Mouse (Mus musculus) CD4-positive, CD25-positive, alpha-beta regulatory T cell, adult 4 months (primary cell): ENCODE measurements around the gene Haus7. TPM values are rescaled to one million over a fixed set of nuclear protein-coding genes. Genes with fewer than 3 reads are reported as not detected.
A peak's percentile ranks its signal among the peaks of the same experiment; 100 is the strongest.

Experiments
- ATAC-seq: one replicate; pipeline ENCODE4 v1.8.0; 2017
- polyA plus RNA-seq, 2 experiments: library from polyadenylated mRNA; unstranded; fragments of 100-300 nt; shearing (Covaris generic); gene quantifications; one replicate each; pipeline ENCODE4 v1.2.1; 2017

The Haus7 gene
- polyA plus RNA-seq, result 10 to 100 TPM; 23.5 to 27.7 TPM

DNA sequence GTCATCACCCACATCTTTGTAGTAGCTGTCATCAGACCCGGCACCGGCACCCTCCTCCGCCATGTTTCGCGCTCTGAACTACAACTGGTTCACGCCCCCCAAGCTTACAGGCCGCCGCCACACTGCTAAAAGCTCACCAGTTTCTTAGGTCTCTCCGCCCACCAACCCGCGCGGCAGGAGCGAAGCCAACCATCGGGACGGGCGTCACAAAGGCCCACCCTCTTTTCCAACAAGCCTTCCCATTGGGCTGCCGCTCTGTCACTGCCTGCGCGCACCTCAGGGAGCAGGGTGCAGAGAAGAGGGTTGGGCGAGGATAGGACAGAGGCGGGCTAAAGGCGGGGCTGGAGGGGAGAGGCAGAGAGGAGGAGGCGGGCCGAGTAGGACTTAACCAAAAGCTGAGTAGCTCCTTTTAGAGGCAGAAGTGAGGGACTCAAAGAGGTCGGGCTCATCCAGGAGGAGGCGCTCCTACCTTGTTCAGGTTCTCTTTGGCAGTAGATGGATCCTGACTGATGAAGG lies at the start of gene Haus7:
Gene Haus7 (minus strand): TSS at position 168 of the 516 bp plus-strand sequence.
- ATAC-seq, result peak; percentile 98

DNA sequence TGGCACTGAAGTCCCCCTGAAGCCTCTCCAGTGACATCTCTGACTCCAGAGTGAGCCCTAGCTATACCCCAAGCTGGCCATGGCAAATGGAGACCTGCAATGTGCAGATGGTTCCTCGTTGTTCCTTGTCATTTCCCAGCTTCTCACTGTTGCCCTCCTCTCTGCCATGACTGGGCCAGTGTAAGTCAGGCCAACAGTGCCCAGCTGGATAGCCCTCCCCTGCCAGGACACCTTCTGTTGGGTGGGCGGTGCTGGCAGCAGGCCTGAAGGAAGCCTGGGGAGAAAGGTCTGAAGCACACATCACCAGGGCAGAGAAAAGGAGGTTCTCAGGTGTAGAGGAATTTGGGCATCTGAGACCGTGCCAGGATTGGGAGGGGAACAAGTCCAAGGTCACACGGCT lies 47.7 kb upstream of the Haus7 start:
- no peak for ATAC-seq

DNA sequence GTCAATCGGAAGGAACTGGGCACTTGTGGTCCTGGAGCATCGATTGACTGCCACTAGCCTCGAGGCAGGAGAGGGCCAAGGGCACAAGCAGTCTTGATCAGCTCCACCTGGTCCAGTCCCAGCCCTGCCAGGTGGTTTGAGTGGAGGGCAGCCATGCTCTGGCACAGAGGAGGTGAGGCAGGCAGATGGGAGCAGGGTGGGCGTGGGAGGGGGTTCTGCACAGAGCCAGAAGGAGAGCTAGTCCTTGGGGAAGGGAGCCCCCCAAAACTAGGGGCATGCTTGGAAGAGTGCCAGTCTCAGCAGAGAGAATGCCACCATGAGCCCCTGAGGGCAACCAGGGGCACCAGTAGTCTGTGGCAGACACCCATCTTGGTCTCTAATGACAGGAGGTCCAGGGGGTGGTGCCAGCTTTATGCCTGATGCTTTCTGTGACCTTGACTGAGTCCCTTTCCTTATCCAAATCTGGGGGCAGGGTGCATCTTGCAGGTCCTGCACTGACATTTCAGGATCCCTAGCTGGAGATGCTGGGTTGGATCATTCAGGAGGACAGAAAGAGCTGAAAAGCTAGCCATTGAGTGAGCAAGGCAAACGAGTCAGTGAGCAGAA lies 46.4 kb upstream of the Haus7 start:
- no peak for ATAC-seq

DNA sequence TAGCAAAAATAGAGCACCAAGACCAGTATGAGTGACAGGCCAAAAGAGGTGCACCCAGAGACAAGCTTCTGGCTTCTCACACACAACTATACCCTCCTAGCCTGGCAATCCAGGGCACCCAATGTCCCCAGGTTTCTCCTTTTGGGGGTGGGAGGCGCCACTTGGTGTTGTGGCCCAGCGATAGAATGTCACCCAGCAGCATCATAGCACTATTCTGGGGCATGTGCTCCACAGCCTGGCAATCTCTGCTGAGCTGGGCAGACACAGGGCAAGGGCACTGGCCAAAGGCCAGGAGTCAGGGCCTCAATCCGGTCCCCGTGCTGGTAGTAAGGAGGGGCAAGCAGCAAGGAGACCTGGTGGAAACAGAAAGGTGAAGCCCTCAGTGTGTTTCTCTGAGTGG lies 37.9 kb upstream of the Haus7 start:
- ATAC-seq, result no peak

DNA sequence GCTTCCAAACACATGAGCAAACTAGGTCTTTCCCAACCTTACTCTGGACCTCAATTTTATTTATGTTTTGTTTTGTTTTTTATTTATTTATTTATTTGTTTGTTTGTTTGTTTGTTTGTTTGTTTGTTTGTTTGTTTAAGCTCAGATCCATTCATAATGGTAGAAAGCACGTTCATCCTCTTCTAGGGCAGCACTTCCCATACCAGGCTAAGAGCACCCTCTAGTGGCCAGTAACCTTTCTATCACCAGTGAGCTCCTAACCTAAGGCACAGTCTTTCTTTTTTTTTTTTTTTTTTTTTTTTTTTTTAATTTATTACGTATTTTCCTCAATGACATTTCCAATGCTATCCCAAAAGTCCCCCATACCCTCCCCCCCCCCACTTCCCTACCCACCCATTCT lies 34.7 kb upstream of the Haus7 start:
- peak; percentile 89 for ATAC-seq

DNA sequence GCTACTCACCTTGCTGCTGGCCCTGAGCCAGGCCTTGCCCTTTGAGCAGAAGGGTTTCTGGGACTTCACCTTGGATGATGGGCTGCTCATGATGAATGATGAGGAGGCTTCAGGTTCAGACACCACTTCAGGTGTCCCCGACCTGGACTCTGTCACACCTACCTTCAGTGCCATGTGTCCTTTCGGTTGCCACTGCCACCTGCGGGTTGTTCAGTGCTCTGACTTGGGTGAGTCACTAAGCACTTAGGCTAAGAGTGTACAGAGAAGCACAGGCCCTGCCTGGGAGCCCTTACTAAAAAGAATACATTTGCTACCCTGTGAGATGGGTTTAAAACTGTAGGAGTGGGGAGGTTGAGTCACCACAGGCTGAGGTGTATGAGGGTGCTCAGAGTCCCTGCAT lies 32.0 kb upstream of the Haus7 start:
- ATAC-seq, result no peak

DNA sequence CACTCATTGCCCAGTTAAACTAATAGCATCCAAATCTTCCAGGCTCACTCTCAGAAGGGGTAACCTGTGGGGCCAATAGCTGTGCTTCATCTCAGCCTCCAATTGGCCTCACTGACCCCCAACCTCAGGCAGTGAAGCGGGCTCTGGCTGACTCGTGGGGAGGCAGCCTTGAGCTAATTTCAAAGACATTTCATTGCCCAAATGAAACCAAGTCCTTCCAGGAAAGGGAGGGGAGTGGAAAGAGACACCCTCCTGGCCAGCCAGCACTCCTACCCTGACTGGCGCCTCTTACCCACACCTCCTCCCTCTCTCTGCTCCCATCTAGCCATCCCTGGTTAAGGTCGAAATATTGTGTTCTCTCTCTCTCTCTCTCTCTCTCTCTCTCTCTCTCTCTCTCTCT lies 31.3 kb upstream of the Haus7 start:
- ATAC-seq, result no peak

DNA sequence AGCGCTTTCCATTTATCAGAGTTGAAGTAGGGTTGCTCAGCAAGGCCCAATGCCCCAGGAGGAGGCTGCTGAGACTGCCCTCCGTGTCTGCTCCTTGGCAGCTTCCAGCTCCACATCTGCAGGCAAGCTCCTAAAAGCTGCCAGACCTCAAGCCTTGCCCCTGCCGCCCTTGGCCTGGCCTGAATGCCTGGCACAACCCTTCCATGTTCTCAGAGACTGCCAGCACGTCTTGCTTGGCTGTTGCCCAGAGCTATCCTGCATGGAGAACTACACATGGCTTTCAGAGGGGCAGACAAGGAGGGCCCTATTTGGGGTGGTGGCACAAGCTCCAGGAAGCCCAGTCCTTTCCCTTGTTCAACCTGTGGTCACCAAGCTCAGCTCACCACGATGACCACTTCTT lies 28.1 kb upstream of the Haus7 start:
- no peak for ATAC-seq

DNA sequence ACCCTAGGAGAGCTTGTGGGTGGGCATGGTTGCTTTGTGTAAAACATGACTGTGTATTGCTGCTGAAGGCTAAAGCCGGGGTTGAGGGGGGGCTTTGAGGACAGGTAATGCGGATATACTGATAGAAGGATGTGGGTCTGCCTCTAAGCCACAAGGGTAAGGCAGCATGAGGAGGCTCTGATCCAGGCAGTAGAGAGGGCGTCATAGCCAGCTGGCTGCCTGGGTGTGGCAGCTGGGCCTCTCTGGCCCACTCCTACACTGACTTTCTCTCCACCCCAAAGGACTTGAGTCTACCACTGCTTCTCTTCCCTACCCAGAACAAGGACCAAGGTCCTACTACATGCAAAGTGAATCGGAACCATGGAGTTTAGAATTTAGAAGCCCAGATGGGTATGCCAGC lies 26.0 kb upstream of the Haus7 start:
- no peak for ATAC-seq

DNA sequence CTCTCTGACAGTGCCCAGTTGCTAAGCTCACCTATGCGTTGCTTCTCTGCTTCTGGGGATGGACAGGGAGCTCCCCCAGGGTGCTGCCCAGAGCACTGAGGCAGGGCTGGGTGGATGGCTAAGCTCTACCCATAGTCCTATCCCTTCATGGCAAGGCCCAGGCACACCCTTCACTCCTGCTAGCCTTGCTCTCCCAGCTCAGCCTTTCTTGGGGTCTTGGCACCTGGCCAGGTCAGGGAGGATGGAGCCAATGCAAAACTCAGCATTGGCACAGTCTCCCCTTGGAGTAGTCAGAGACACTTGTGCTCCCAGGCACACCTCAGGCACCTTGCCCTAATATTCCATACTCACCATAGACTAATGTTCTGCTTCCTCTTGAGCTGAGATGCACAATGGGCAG lies 25.2 kb upstream of the Haus7 start:
- no peak for ATAC-seq

DNA sequence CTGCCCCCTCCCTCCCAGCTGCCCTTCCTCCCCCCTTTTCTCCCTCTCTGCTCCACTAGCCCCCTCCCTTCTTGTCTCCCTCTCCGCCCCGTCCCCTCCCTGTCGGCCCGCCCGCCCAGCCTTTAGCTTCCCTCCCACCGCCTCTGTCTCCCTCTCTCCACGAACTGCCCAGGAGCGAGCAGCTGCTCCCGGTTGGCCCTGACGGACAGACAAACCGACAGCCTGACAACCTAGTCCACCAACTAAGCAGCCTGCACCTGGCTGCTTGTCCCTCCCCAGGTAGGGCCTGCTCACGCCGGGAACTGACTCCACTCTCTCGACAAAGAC lies 24.6 kb upstream of the Haus7 start, which contains the start of gene Bgn:
Gene Bgn (plus strand): TSS at position 119 of the 327 bp plus-strand sequence.
- no peak for ATAC-seq

DNA sequence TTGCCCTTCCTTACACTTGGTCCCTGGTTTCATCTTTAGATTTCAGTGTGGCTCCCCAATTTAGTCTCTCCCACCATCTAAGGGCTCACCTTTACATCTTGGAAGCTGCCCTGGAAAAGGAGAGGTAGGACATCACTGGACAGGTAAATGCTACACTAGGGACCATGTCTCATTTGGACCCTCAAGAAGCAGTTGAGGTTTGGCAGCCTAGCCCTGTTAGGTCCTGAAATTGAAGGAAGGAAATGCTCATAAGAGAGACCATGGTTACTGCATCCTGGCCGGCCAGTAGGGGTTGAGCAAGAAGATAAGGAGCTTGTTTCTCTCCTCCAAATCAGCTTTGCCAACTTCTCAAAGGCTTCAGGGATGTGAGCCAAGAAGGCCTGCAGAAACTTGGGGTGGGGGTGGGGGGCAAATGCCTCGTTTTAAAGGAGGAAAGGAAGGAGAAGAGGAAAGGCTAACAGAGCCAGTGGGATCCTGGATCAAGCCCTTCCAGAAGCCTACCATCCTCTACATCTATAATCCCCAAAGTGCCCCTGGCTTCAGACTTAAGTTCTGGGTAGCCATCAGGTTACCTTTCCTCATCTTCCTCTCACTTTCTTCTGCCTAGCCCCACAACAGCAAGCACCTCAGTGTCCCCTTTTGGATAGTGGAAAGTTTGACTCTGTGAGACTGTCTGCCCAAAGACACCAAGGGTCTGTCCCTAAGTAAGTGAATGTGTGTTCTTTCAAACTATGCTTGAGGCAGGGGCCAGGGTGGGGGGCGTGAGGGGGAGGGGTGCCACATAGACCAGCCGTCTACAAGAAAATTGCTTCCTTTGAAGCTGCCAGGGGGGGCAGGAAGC lies 24.0 kb upstream of the Haus7 start:
- ATAC-seq, result no peak

DNA sequence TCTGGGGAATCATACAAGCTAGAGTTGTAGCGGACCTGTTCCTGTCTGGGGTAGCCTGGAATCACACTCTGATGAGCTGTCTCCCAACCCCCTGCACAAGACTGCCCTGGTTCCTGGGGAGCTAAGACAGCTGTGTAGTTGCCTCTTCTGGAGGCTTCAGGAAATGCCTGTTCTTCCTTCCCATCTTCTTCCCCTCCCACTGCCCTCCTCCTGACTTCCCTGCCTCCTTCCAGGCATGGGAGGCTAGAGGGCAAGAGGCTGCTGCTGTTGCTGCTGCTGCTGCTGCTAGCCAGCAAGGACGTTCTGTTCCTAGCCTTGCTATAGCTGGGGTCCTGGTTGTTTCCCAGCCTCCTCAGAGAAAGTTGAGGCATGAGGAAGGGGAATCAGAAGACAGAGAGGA lies 21.5 kb upstream of the Haus7 start:
- ATAC-seq, result no peak

DNA sequence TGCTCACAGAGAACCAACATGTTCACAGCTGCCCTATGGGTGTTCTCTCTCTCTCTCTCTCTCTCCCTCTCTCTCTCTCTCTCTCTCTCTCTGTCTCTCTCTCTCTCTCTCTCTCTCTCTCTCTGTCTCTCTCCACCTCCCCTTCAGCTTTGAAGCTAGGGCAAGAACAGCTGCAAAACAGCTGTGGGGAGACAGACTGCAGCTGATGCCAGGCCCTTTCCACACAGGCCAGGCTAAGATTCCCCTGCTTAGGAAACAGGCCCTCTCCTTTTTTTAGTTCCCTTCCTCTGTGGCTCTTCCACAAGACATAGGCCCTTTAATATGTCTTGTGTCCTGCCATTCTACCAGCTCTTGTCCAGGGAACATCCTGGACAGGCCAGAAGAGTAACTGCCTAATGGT lies 20.8 kb upstream of the Haus7 start:
- ATAC-seq, result no peak

DNA sequence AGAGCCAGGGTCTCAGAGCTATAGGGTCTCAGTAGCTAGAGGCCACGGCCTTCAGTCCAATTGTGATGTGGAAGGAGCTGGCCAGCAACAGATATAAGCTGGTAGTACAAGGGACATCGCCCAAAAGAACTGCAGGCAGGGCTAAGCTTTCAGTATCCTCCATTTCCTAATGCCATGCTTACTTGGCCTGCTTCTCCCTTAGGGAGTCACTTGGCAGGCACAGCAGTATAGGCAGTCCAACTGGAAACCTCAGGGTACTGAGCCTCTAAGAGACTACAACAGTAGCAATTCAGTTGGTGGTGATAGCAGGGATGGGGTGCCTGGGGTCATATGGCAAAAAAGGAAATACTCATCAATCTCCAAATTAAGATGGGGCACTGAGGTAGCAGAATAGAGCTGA lies 18.7 kb upstream of the Haus7 start:
- ATAC-seq, result no peak

DNA sequence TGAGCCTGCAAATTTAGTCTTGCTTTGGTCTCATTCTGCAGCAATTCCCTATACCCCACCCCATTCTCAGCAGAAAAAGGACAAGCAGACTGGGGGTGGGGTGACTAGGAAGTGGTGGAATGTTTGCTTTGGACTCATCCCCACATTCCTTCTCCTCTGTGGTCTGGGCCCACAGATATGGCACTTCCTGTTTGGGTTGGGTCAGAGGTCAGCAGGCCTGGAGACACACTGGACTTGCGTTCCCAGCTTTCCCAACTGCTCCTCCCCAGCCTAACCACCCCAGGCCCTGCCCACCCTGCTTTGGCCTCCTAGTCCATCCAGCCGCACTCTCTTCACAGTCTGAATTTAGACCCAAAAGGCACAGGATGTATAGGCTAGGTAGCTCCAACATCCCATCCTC lies 17.8 kb upstream of the Haus7 start:
- ATAC-seq, result no peak

DNA sequence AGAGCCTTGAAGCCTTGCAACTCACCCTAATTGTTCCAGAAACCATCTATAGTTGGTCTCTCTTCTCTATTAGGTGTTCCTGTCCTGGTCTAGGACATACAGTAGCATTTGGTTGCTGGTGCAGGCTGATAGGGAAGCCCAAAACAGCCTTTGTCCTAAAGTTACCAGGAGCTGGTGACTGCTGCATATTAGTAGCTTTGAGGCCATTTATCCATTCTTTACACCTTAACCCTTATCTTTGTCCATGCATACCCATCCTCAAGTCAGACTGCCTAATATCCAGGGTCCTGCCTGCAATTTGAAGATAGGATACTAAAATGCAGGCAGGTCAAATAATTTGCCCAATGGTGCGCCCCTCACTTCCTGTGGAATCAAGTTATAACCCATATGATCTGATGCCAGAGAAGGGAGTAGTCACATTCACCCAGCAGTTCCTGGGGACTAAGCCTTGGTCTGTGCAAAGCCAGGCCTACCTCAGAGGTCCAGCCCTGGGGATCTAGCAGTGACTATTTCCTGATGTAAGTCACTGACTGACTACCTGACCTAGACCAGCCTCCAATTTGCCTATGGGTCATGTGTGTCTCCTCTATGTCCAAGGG lies 16.9 kb upstream of the Haus7 start:
- no peak for ATAC-seq

DNA sequence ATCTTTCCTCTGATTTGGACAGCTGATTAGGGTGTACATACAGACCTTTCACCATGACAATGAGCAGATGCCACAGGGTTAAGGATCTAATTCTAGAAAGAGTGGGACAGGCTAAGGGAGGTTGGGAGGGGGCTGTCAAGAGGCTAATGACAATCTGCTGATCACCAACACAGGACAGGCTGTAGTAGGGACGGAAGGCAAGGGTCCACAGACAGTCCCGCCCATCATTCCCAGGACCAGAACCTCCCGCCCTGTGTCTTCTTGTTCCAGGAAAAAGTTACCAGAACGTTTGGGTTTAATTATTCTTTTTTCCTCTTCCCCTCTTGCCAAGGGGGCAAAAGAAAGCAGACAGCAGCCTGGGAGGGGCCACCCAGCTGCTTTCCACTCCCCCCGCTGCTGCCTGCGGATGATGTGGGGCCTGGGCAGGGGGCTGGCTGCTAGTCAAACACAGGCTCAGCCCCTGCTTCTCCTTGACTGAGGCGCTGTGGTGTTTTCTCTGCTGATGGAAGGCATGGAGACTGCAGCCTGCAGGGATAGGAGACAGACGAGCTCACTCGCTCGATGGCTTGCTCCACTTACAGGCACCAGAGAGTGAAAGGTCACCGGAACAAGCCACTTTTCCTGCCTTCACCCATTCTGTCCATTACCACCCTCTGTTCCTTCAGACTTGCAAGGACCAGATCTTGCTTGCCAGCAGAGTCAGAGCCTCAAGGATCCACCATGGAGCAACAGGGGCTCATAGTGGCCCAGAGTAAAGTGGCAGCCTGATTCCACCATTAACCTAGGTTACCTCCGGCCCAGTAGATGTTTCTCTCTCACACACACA lies 15.7 kb upstream of the Haus7 start:
- ATAC-seq, result no peak

DNA sequence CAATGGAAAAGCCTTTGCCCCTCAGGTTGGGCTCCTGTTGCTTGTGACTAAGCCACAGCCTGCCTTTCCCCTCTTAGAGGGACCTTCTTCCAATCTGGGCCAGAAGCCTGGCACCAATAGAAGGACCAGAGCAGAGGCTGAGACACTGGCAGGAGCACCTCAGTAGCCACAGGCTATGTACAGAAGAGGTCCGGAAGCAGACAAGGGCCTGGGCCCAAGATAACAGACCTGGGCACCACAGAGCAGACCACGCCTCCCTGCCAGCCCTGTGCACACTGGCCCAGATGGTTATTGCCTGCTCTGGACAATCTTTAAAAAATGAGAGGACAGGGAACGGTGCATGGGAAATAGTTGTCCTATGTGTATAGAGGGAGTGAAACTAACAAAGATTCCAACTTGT lies 12.9 kb upstream of the Haus7 start:
- no peak for ATAC-seq

DNA sequence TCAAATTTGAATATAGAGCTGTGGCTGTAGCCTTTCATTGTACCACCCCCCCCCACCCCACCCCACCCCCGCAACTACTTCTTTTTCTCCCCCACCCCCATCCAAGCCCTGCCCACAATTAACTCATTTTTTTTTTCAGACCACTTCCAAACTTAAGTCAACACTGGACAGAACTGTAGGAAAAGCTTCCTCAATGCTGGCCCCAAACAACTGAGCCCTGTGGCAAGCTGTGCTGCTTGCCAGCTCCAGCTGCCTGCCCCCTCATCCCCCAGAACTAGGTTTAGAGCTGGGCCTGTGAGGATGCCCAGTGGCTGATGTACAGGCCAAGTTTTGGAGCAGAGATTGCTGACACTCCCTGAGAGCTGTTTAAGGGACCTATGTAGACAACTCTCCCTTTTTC lies 9.9 kb upstream of the Haus7 start:
- no peak for ATAC-seq

DNA sequence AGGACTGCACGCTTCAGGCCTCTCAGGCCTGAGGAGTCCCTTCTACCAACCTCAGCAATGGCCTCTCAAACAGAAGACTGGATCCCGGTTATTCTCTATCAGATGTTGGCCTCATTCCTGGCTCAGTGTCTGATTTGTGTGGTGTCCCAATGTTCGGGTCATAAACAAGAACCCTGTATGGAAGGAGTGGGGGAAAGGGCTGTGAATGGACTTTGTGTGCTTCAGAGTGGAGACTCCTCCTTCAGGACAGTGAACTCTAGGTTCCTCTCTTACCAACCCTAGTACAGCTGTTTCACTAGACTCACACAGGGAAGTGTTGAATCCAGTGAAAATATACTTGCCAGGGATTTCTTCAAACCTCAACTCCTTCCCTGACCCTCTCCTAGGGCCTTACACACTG lies 9.5 kb upstream of the Haus7 start:
- no peak for ATAC-seq

DNA sequence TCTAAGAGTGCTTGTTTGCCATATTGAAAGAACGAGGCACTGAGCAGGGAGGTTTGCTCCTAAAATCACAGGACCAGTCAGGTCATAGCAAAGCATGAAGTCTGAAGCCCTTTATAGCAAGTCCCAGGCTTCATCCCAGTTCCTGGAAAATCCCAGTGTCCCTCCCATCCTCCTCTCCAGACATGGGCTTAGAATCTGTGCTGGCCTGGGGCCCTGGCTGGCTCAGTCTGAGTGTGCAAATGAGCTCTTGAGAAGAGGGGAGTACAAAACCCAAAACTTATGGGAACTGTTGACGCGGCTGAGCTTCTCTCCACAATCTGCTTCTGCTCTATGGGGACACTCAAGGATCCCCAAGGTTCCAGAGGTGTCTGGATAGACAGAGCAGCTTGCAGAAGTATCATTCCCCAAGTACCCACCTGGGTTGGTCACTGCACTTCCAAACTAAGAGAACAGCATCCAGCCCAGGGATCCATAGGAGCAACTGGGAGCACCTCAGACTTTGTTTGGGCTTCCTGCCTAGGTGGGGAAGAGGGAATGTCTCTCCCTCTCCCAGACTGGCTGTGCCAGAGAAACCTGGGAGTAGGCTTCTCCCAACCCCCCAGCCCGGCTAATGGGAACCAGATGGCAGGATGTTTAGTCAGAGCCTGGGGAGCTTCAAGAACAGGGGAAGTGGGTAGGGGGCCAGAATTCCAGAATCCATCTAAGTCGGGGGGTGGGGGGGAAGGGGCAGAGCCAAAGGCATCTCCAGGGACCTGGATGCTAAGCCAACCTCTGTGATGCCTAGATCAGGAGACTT lies 8.8 kb upstream of the Haus7 start:
- no peak for ATAC-seq
